Mouse (Mus musculus): ENCODE results near the gene Ush1g. TPM values are rescaled to one million over a fixed set of nuclear protein-coding genes. Genes with fewer than 3 reads are reported as not detected.

Ush1g gene
- total RNA-seq, 2 experiments from 2014 or later, result not detected

DNA sequence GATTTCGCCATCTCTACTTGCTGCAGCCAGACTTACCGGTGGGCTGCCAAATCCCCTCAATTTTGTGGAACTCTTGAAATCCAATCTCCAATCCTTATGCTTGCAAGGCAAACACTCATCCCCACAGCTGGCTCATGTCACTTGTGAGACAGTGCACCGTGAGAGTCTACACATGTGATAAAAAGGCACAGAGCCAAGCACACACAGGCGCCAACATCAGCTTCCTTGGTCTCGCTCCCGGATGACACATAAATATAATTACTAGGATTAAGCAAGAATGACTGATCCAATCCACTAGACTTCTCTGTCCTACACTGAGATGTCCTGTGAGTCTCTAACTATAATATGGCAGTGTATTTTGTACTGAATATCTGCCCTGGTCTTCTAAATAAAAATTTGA, 30.9 kb downstream of the Ush1g start:
- ATAC-seq (replicated peaks; ENCODE audit: poor library complexity), result no peak

DNA sequence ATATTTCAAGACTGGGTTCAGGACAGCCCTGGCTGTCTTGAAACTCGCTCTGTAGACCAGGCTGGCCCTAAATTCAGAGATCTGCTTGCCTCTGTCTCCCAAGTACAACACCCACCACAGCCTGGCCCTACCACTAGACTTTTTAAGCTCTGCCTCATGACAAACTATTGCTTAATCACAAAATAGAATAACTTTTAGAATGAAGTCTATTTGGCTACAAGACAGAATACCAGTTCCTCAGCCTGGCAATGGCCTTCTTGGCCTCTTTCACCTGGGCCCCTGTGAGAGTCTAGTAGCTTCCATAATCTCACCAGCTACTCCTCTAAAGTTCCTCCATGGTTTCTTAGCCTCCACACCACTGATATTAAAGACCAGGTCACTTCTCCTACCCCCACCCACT, 31.5 kb downstream of the Ush1g start:
- no peak for ATAC-seq (replicated peaks; ENCODE audit: poor library complexity)

DNA sequence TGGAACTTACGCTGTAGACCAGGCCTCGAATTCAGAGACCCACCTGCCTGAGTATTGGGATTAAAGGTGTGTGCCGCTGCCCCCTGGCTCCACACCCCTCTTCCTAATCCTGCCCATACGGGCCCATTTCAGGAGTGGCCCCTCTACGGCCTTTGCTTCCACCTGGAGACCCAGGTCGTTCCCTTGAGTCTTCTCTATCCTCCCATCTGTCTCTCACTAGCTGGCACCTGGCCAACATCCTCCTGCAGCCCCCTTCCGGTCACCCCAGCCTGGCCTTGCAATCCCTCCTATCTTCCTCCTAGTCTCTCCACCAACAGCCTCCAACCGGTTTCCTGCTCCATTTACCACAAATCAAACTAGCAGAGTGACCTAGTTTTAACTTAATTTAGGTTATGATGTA, 32.0 kb downstream of the Ush1g start:
- no peak for ATAC-seq (replicated peaks; ENCODE audit: poor library complexity)

DNA sequence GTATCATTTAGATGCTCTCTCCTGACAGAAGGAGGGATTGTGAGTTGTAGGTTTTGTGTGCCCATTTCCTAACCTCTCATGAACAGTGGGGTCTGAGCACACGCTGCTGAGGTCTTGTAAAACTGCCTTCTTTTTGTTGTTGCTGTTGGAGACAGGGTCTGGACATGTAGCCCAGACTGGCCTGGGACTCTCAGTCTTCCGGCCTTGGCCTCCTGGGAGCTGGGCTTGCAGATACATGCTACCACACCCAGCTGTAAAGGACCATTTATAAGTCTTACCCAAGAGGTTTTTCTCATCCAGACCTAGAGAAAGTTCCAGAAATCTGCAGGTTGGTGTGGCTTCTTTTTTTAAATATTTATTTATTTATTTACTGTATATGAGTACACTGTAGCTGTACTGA, 33.5 kb downstream of the Ush1g start:
- ATAC-seq (replicated peaks; ENCODE audit: poor library complexity), result no peak

DNA sequence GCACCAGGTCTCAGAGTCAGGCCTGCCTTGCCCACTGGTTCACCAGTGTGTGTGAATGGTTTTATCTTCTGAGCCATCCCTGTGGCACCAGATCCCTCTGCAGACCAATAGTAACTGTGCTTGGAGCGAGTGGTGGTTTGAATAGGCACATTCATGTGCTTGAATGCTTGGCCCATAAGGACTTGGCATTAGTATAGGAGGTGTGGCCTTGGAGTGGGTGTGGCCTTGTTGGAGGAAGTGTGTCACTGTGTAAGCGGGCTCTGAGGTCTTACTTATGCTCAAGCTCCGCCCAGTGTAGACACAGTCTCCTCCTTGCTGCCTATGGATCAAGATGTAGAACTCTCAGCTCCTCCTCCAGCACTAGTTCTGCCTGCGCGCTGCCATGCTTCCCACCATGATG, 34.5 kb downstream of the Ush1g start:
- peak; percentile 40 for ATAC-seq (replicated peaks; ENCODE audit: poor library complexity)

DNA sequence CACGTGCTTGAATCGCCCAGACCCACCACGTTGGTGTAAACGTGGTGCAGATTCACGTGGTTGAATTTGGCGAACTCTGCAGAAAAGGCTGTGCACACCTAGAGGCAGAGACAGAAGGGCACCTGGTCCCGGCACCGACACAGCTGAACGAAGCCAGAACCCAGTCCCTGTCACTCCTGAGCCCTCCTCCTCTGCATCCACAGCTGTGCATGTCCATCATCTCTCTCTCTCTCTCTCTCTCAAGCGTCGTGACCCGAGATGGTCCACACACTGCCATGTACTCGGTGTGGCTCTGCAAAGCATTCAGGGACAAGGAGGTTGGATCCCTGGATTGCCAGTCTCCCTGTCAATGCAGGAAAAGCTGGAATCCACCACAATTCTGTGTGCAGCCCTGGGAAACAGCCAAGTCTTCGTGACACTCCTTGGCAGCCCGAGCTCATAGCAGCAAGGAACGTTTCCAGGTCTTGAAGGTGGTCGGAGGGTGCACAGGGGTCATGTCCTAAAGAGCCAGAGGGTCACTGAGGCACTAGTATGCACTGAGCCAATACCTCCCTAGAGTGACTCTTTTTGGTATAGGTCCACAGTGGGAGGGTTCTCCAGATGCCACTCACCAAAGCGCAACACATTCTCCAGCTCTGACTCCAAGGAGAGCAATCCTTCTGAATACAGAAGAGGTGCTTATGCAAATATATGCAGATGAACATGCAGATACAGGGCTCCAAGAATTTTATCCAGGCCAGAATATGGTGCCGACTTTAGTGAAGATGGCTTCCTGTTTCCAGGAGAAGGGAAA, 35.4 kb downstream of the Ush1g start:
- no peak for ATAC-seq (replicated peaks; ENCODE audit: poor library complexity)

DNA sequence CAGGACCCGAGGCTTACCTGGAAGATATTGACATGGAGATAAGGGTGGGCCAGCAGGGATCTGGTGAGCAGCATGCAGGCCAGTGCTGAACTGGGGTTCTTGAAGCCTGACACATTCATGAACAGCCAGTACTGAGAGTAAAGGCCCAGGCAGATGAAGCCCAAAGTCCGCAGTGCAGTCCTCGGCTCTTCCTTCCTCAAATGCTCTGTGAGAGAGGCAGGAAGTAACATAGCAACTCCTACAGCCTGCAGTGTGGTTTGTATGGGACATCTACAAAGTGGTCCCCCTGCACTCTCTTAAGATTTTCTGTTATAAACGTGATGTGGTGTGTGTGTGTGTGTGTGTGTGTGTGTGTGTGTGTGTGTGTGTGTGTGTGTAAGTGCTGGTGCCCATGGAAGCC, 36.6 kb downstream of the Ush1g start:
- peak; percentile 76 for ATAC-seq (replicated peaks; ENCODE audit: poor library complexity)

DNA sequence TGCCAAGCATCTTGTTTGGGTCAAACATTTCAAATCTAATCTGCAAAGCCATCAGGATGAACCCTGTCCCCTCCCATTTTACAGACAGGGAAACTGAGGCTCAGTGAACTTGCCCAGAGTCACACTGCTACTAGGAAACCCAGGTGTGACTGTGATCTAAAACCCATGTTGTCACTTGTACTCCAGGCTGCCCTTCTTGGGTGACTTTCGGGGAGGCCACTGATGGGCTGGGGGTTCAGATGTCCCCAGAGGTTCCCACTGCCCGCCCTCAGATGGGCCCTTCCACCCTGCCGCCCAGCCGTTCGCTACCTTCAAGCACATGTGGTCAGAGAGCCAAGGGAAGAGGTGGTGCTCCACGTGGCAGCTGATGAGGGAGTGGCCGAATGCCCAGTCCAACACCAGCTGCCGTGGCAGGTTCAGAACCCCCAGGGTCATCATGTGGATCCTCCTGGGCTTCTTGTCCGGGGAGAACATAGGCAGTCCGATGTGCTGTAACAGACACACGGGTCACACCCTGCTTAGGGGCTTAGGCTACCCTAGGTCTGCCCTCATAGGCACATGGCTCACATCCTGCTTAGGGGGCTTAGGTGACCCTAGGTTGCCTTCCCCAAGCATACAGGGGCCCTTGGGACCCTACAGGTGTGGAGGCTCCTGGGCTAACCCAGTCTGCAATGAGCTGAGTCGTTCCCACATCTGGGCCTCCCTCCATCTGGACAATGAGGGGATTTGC, 37.8 kb downstream of the Ush1g start:
- no peak for ATAC-seq (replicated peaks; ENCODE audit: poor library complexity)

DNA sequence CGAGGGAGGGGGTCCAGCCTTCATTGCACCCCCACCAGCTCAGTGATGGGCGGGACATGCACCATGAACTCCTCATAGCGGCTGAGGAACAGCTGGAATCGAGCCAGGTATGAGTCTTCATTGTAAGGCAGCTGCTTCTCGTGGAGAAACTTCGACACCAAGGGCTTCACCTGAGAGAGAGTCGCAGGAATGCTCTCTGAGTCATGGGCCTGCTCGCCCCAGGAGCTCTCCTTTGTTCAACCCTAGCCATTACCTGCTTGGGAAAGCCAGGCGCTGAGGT, 38.4 kb downstream of the Ush1g start:
- ATAC-seq (replicated peaks; ENCODE audit: poor library complexity), result no peak

DNA sequence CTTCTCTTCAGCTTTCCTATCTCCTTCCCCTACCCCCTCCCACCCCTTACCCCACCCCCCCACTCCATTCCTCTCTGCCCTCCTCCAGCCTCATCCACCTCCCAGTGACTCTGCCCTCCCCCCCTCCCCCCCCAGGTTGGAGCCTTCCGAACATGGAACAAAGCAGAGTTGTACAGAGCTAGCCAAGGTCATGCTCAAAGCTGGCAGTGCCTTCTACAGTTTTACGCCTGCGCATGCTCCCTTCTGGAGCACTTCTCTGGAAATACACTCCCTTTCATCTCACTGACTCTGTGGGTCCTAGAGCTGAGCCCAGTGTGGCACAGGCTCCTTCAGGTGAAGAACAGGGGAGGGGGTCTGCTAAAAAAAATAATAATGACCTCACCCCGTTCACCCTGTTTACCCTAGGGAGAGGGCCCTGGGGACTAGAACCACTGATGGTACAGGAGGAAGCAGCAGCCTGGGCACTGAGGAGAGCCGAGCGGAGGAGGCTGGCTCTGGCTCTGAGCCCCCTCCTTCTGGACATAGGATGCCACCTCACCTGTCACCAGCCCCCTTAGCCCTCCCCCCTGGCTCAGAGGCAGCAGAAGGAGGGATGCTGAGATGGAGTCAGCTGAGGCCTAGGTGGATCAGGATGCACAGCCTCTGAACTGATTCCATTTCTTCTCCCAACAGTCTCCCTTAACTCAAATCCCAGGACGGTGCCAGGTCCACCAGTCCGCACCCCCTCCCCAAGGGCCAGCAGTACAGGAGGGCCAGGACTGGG, 38.9 kb downstream of the Ush1g start:
- ATAC-seq (replicated peaks; ENCODE audit: poor library complexity), result no peak

DNA sequence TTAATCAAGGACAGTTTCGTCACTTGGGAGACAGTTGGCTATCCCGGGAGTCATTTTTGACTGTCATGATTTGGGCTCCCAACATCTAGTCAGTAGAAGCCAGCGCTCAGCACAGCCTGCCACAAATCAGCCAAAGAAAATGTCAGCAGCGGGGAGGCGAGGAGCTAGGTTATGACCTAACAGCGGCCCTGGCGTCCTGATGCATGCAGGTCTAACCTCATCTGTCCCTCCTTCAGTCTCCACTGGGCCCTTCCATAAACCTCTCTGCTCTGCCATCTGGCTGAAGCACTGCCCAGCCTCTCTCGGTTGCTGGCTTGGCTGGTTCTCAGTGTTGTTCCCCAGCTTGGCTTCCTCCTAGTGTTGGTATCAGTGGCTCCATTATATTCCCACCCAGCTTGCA, 39.5 kb downstream of the Ush1g start:
- ATAC-seq (replicated peaks; ENCODE audit: poor library complexity), result no peak

DNA sequence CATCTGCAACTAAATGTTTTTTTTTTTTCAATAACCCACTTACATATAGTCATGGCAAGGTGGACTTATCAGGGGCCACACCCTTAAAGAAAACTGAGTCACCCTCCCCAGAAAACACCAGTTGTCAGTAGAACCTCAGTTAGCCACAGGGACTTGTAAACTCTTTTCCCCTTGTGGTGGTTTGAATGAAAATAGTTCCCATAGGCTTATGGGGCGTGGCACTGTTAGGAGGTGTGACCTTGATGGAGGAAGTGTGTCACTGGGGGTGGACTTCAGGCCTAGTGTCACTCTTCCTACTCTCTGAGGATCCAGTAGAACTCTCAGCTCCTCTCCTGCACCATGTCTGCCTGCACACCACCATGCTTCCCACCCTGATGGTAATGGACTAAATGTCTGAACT, 42.1 kb downstream of the Ush1g start:
- peak; percentile 16; the same call in 1 of the 2 replicates for ATAC-seq (replicated peaks; ENCODE audit: poor library complexity)

DNA sequence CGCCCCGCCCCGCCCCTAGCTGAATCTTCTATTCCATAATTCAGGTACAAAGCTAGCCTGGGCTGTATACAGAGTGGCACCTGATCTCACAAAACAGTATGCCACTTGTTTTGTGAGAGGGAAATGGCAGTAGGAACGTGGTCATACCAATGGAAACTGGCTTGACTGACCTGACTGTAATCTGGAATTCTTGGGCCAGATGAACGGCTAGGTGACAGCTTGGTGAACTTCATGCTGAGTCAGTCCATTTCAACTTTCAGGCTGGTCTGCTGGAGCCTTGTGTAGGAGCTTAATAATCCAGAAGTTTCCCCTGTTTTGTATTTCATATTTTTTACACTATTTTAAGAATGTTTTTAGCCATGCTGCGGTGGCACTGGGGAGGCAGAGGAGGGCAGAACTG, 43.7 kb downstream of the Ush1g start:
- no peak for ATAC-seq (replicated peaks; ENCODE audit: poor library complexity)

DNA sequence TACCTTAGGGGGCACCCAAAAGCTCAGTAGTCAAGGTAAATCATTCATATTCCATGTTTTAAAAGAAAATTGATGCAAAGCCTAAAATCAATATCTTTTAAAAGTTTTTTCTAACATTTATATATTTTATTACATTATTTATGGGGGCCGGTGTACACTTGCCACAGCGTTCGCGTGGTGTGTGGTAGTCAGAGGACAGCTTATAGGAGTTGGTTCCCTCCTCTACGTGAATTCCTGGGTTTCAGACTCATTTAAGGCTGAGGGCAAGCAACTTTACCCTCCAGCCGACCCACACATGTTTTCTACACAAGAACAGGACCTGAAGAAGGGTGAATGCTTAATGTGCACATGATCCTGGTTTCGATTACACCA, 44.3 kb downstream of the Ush1g start:
- ATAC-seq (replicated peaks; ENCODE audit: poor library complexity), result no peak

DNA sequence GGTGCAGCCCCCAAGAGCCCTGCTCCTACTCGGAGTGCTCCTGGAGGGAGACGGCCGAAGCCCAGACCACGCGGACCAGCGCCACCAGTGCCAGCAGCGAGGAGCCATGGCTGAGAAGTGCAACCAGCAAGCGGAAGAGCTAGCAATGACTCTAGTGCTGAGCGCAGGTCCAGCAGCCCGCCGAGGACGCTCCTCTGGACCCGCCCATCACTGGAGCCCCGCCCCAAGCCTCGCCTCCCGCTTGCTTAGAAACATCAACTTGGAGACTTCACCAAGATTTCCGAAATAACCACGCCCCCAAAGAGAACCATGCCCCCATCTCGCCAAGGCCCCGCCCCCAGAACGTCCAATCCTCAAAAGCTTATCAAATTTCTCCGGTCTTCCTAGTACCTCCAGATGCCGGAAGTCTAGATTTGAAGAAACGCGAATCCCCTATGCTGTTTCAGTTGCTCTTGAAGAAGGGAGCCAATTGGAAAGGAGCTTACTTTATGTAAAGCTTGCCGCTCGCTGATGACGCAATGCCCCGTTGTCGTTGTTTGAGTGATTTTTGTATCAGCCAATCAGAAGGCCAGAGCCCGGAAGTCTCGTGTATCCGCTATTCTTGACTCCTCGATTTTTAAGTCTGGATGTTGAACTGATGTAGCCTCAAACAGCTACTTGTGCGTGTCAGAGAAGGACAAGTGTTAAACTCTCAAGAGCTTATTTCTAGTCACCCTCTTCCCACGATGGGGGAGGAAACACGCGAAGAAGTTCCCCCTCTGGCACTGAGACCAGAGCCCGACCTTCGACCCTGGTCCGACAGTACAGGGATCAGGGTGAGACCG, 44.8 kb downstream of the Ush1g start, which contains the start of gene Fdxr:
TSS of gene Fdxr (minus strand) at position 271 of the 824 bp plus-strand sequence.
- peak; percentile 85 for ATAC-seq (replicated peaks; ENCODE audit: poor library complexity)

DNA sequence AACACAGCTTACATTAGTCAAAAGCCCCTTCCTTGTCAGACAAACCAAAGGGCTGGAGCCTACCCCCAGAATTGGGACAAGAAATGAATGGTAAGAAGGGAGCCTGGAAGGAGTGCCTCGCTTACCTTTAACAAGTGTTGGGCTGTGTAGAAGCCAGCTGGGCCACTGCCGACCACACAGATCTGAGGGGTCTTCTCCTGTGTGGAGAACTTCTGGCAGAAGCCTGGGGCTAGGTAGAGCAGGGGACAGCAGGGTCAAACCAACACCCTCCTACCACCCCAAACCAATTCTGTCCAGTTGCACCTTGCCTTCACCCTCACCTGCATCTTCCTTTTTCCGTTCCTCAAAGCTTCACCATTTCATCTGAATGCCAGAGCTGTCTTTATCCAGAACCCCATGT, 45.9 kb downstream of the Ush1g start:
- ATAC-seq (replicated peaks; ENCODE audit: poor library complexity), result no peak

DNA sequence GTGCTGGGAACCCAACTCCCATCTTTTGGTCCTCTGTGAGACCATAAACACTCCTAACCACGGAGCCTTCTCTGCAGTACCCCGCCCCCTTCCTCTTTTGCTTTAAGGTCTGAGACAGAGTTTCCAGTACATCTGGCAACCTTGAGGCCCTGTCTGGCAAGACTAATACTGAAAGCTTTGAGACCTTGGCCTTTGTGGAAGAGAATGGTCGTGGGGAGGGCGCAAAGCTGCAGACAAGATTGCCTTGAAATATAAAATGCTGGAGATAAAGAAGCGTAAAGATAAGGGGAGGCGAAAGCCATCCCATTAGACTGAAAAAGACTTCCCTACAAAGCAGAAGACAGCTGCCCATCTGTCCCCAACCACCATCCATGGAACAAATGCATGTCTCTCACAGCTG, 46.3 kb downstream of the Ush1g start:
- no peak for ATAC-seq (replicated peaks; ENCODE audit: poor library complexity)

DNA sequence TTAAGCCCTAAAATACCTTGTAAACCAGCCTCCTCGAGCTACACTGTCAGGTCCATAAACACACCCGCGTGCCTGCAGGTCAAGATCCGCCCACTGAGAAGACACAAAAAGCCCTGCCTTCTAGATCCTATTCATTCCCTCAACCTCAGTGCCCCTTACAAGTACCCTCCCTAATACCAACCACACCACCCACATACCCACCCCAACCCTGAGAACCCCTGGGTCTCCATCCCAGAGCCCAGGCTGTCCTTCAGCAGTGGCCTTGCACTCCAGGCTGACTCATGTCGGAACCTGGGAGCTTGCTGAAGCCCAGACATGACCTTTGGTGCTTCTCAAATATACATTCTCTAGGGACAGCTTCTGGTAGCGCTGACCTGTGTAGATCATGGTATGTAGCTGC, 47.1 kb downstream of the Ush1g start:
- ATAC-seq (replicated peaks; ENCODE audit: poor library complexity), result no peak

DNA sequence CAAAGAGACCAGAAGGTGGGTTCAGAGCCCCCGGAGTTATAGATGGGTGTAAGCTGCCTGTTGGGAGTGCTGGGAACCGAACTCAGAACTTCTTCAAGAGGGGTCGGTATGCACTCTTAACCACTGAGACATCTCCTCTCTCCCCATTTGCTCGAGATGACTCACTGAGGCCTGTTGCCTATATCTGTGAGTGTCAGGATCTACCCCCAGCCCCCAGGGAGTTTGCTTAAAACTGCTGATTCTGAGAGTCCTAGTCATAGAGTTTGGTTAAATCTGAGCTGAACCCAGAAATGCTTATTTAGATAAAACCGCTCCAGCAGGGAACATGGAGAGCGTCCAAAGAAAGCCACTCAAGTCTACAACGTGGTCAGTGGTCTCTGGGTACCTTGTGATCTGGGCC, 47.7 kb downstream of the Ush1g start:
- ATAC-seq (replicated peaks; ENCODE audit: poor library complexity), result no peak

DNA sequence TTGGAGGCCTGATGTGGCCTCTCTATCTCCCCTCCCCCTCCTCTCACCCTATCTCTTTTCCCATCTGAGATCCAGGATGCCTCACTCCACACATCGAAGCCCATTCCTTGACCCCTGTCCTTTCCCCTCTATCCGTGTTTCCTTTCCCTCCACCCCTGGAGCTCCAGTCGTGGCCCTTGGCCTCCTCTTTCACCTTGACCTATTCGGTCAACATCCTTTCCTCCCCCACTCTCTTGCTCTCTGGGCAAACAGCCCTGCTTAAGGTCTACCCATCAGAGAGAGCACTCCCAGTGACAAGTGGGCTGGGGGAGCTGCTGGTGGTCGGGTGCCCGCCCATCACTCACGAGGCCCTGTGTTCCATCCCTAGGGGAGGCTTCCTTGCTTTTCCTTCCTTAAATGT, 48.1 kb downstream of the Ush1g start:
- ATAC-seq (replicated peaks; ENCODE audit: poor library complexity), result no peak

DNA sequence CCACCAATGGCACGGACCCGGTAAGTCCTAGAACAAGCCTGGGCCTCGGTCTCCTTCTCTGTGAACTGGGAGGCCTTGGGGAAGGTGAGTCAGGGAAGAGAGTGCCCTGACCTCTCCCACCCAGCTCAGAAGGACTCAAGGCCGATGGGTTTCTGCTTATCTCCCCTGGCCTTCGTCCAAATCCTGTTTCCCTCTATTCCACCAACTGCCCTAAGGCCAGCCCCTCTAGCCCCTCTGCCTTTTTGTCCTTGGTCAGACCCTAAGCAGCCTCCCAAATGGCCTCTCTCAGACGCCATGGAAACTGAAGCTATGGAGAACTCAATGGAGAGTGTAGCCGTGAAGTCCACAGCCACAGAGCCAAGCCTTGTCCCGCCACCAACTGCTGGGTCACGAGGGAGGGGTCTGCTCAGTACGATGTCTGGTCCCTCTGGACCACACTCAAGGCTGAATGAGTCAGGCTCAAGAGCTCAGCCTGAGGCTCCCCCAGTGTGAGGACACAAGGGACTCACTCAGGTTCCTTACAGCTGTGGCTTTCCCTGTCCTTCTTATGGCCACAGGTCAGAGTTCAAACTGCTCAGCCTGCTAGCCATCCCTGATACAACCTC, 48.8 kb downstream of the Ush1g start:
- no peak for ATAC-seq (replicated peaks; ENCODE audit: poor library complexity)
